Mouse (Mus musculus): ENCODE data around the gene Stpg3.

- no peak for TF ChIP-seq KAT2A (IDR thresholded peaks at IDR 0.05; ENCODE audit: insufficient replicate concordance, low read length)
- no peak for TF ChIP-seq POLR2A (IDR thresholded peaks at IDR 0.05; ENCODE audit: low read depth, low read length)
- TF ChIP-seq USF2 (conservative IDR thresholded peaks at IDR 0.05; ENCODE audit: low read depth, low read length), result no peak
- no peak for TF ChIP-seq JUND (conservative IDR thresholded peaks at IDR 0.05; ENCODE audit: low read depth, low read length)
- TF ChIP-seq CTCF (conservative IDR thresholded peaks at IDR 0.05 in 1 of 2, IDR thresholded peaks at IDR 0.05 in 1 of 2; ENCODE audit: low read depth in 2 of 2, low read length in 2 of 2), result no peak
- no peak for TF ChIP-seq TCF12 (IDR thresholded peaks at IDR 0.05; ENCODE audit: low read depth, low read length)
- no peak for TF ChIP-seq USF1 (IDR thresholded peaks at IDR 0.05; ENCODE audit: low read depth, low read length)
- no peak for TF ChIP-seq ZKSCAN1 (IDR thresholded peaks at IDR 0.05; ENCODE audit: borderline replicate concordance, low read depth, low read length)
Observed at GRCm38 (mm10) chr2:25194006-25194405, 20.4 kb downstream of the Stpg3 start.
